Mouse (Mus musculus) hindbrain, postnatal 0 days (tissue): ENCODE data around the gene Gse1. TPM values are rescaled to one million over a fixed set of nuclear protein-coding genes. Genes with fewer than 3 reads are reported as not detected.

Experiments
- ATAC-seq: fragments of 200-750 bp; cut with Nextera tagmentation; 2 replicates; pipeline ENCODE4 v1.8.0; 2017; ENCODE audit warnings: mild to moderate bottlenecking, moderate TSS enrichment, moderate library complexity
- DNase-seq: peaks from one replicate; pipeline ENCODE4 v3.0.0-alpha.2; 2015; ENCODE audit warnings: low spot score
- H3K27ac ChIP-seq: fragments of 300-500 bp; sonication (generic); 2 replicates; pipeline ENCODE4 v1.5.1; 2014; ENCODE audit warnings: mild to moderate bottlenecking
- H3K27me3 ChIP-seq: fragments of 300-500 bp; sonication (generic); 2 replicates; pipeline ENCODE4 v1.6.1; 2014; ENCODE audit warnings: low read length, mixed read lengths; ENCODE audit not compliant: insufficient read depth
- H3K36me3 ChIP-seq: fragments of 300-500 bp; sonication (generic); 2 replicates; pipeline ENCODE4 v1.6.1; 2014; ENCODE audit warnings: low read length, mixed read lengths; ENCODE audit not compliant: insufficient read depth
- H3K4me1 ChIP-seq: fragments of 300-500 bp; sonication (generic); 2 replicates; pipeline ENCODE4 v1.6.1; 2014; ENCODE audit warnings: antibody characterized with exemption, low read length, mixed read lengths; ENCODE audit not compliant: insufficient read depth
- H3K4me2 ChIP-seq: fragments of 300-500 bp; sonication (generic); 2 replicates; pipeline ENCODE4 v1.6.1; 2014; ENCODE audit warnings: low read depth, mild to moderate bottlenecking, low read length, moderate library complexity, mixed read lengths
- H3K4me3 ChIP-seq: fragments of 300-500 bp; sonication (generic); 2 replicates; pipeline ENCODE4 v1.5.1; 2014; ENCODE audit warnings: low read length
- H3K9ac ChIP-seq: fragments of 300-500 bp; sonication (generic); replicated peaks from 2 replicates; pipeline ENCODE4 v1.6.1; 2014; ENCODE audit warnings: mild to moderate bottlenecking, low read length, moderate library complexity, mixed read lengths
- H3K9me3 ChIP-seq: fragments of 300-500 bp; sonication (generic); 2 replicates; pipeline ENCODE4 v1.6.1; 2016; ENCODE audit warnings: low read length, mixed read lengths
- CTCF ChIP-seq: IDR thresholded peaks from 2 replicates; pipeline ENCODE4 v1.5.1; 2016; ENCODE audit warnings: antibody characterized with exemption, control low read depth, low read depth
- WGBS: fragments of 180-500 bp; shearing (Covaris S2); extraction: QIAGEN DNeasy Blood & Tissue Kit; methylation state at CpG from one replicate; pipeline ENCODE4 v1.1.7; 2014; 5-methylcytosine and 5-hydroxymethylcytosine counted together
- polyA plus RNA-seq: library from polyadenylated mRNA; unstranded; fragments of >200 nt; fragmentation: Nextera tagmentation; extraction: Ambion mirVana; gene quantifications from 2 replicates; pipeline ENCODE4 v1.2.1, GENCODE M21; 2015
- total RNA-seq: library from RNA; depleted of rRNA; stranded (reverse); fragments of >200 nt; gene quantifications from 2 replicates; pipeline ENCODE4 v1.2.3, GENCODE M21; 2014

The Gse1 gene
- total and polyA plus RNA-seq, 2 experiments from 2014 or later, result 13.4 to 48.3 TPM

DNA sequence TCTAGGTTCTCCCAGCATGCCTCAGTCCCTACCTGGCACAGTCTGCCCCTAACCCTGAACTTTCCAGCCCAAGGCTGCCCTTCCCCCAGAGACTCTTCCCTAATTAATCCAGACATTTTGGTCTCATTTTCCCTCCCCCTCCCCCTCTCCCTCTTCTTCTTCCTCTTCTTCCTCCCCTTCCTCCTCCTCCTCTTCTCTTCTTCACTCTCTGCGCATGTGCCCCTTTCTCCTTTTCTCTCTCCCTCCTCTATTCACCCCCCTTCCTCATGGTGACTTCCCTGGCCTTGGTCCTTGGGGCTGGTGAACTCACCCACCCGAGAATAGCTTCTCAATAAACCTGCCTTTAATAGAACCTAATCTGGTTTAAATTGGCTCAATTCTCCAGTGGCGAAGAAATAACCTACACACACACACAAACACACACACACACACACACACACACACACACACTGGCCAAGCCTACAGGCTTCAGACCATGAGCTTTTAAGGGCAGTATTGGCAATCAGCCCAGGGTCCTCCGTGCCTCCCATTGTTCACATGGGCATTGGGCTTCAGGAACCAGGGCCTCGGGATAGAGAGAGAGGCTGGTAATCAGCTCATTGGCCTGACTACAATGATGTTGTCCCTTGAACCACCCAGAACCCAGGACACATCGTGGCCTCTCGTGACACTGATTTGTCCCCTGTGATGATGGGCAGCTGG is 114.7 kb downstream of the Gse1 start:
- Histone ChIP-seq H3K4me1 (peaks cover 21% of the 10 kb centered on the region), H3K27ac (no peak overlapping the region)
- WGBS, result 34% methylated on average over 7 of the region's 7 CpGs

DNA sequence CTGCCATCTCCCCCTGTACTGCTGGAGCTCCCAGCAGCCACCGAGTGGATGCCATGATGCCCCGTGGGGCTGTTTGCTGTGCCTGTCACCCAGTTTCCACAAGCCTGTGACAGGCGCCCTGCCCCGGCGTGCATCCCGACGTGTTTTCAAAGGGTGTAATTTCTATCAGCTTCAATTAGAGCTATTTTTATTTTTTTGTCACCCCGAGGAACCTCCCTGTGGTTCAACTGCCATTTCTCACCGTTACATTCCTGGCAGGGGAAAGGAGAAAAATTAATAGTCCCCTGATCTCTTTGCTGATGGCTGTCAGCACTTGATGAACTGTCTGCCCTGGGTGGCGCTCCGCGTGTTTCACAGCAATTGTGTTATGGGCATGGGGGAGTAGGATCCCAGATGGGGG is 115.3 kb downstream of the Gse1 start:
- Histone ChIP-seq H3K36me3 (no peaks in the 10 kb centered on the region), H3K4me2 (no peak overlapping the region), H3K9me3 (no peaks in the 10 kb centered on the region), H3K9ac (no peak overlapping the region), H3K27me3 (no peaks in the 10 kb centered on the region), H3K4me3 (no peak overlapping the region), H3K4me1 (peaks cover 26% of the 10 kb centered on the region), H3K27ac (no peak overlapping the region)
- no peak for ATAC-seq
- 30% methylated on average over 12 of the region's 12 CpGs for WGBS
- no peak for DNase-seq
- TF ChIP-seq CTCF, result no peak

More for the DNA sequence above, 114.7 kb downstream of the Gse1 start:
- H3K36me3 ChIP-seq, result no peaks in the 10 kb centered on the region
- H3K9ac ChIP-seq, result no peak overlapping the region
- no peaks in the 10 kb centered on the region for H3K9me3 ChIP-seq
- no peaks in the 10 kb centered on the region for H3K27me3 ChIP-seq
- H3K4me3 ChIP-seq, result no peak overlapping the region
- peak; percentile 78 for DNase-seq
- TF ChIP-seq CTCF, result no peak
- no peak overlapping the region for H3K4me2 ChIP-seq
- ATAC-seq, result no peak

DNA sequence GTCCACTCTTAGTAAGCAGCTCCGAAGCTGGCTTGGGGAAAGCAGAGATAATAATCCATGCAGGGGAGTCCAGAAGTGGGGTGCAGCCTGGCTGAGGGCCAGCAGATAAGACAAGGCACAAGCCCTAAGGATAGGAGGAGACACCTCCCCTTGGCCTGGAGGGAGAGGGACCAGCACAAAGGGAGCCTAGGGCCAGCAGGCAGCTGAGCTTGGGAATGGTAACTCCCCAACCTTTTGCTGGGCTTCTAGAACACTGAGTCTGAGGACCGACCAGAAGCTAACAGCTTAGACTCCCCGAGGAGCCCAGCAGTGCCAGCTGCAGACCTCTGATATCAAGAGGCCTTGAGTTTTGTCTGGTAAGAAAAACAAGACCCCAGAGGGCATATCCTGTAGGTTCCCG is 115.9 kb downstream of the Gse1 start:
- no peak for DNase-seq
- Histone ChIP-seq H3K9me3 (no peaks in the 10 kb centered on the region), H3K27me3 (no peaks in the 10 kb centered on the region), H3K9ac (no peak overlapping the region), H3K27ac (no peak overlapping the region), H3K36me3 (no peaks in the 10 kb centered on the region), H3K4me3 (no peak overlapping the region), H3K4me2 (no peak overlapping the region), H3K4me1 (peaks cover 27% of the 10 kb centered on the region)
- WGBS, result 26% methylated on average over 4 of the region's 4 CpGs
- ATAC-seq, result no peak
- no peak for TF ChIP-seq CTCF

DNA sequence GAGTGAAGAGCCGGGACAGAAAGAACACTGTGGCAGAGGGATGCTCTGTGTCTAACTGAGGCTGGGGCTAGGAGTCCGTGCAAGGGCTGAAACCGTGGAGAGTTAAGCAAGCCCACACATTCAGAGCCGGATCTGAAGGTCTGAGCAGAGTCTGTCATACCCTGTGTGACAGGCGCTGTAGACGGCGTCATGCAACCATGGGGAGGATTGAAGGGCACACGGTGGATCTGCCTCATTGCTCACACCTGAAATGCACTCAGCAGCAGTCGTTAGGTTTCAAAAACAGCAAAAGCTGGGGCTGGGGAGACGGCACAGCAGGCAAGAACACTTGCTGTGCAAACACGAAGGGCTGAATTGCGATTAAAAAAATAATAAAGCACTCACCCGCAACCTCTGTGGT is 116.3 kb downstream of the Gse1 start:
- peaks cover 27% of the 10 kb centered on the region for H3K4me1 ChIP-seq
- H3K27me3 ChIP-seq, result no peaks in the 10 kb centered on the region
- no peak for ATAC-seq
- DNase-seq, result no peak
- H3K9me3 ChIP-seq, result no peaks in the 10 kb centered on the region
- 29% methylated on average over 13 of the region's 13 CpGs for WGBS
- H3K4me3 ChIP-seq, result no peak overlapping the region
- H3K27ac ChIP-seq, result no peak overlapping the region
- no peaks in the 10 kb centered on the region for H3K36me3 ChIP-seq
- no peak for TF ChIP-seq CTCF
- no peak overlapping the region for H3K4me2 ChIP-seq
- H3K9ac ChIP-seq, result no peak overlapping the region

DNA sequence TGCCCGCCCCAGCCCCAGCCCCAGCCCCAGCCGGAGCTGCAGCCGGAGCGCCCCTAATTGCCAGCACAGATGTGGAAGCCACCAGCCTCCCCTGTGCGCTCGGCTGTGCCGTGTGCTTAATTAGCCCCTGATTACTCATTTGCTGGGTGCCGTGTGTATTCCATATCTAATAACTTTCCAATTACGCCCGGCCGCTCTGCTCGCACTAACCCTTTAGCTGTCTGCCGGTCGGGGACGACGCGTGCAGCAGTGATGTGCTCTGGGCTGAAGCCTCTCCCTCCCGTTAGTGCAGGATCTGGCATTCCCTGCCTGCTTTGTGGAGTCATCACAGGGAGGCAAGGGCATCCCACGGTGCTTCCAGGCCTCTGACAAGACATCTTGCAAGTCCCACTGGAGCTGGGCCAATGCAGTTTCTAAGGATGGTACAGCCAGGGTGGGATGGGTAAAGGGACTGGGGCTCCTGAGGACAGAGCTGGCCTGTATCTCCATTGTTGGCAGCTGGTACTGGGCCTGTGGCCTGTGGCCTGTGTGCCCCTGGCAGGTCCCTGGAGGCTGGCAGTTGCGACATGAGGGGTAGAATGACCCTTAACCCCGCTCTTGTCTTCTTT is 119.6 kb downstream of the Gse1 start:
- H3K9me3 ChIP-seq, result no peaks in the 10 kb centered on the region
- no peak overlapping the region for H3K9ac ChIP-seq
- DNase-seq (peak; percentile 65), ATAC-seq (peak; percentile 43)
- H3K4me2 ChIP-seq, result no peak overlapping the region
- no peaks in the 10 kb centered on the region for H3K27me3 ChIP-seq
- H3K27ac ChIP-seq, result peak overlapping the region; percentile 23; the same call in 1 of the 2 replicates
- H3K36me3 ChIP-seq, result no peaks in the 10 kb centered on the region
- no peak overlapping the region for H3K4me3 ChIP-seq
- peaks cover 24% of the 10 kb centered on the region for H3K4me1 ChIP-seq
- TF ChIP-seq CTCF, result no peak
- WGBS, result 29% methylated on average over 21 of the region's 21 CpGs

DNA sequence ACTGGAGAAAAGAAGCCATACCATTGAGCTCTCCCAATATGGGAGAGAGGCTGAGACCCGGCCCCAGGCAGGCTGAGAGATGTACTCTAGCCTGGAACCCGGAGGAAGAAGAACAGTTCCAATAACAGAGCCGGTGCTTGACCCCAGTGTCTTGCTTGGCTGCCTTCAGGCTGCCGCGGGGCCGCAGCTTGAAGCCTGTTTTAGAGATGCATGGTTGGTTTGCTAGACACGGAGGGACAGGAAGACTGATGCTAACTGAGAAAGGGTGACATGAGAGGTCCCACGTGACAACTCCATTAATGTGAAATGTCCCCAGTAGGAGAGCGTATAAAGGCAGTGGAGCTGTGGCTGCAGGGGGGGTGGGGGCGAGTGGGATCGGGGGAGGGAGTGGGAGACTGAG is 120.7 kb downstream of the Gse1 start:
- Histone ChIP-seq H3K9me3 (no peaks in the 10 kb centered on the region), H3K9ac (no peak overlapping the region), H3K27ac (peak overlapping the region; percentile 7; the same call in 1 of the 2 replicates), H3K36me3 (no peaks in the 10 kb centered on the region), H3K4me2 (no peak overlapping the region), H3K4me3 (no peak overlapping the region), H3K27me3 (no peaks in the 10 kb centered on the region), H3K4me1 (peaks cover 23% of the 10 kb centered on the region)
- TF ChIP-seq CTCF, result no peak
- 14% methylated on average over 11 of the region's 11 CpGs for WGBS
- ATAC-seq, result no peak
- DNase-seq, result no peak

DNA sequence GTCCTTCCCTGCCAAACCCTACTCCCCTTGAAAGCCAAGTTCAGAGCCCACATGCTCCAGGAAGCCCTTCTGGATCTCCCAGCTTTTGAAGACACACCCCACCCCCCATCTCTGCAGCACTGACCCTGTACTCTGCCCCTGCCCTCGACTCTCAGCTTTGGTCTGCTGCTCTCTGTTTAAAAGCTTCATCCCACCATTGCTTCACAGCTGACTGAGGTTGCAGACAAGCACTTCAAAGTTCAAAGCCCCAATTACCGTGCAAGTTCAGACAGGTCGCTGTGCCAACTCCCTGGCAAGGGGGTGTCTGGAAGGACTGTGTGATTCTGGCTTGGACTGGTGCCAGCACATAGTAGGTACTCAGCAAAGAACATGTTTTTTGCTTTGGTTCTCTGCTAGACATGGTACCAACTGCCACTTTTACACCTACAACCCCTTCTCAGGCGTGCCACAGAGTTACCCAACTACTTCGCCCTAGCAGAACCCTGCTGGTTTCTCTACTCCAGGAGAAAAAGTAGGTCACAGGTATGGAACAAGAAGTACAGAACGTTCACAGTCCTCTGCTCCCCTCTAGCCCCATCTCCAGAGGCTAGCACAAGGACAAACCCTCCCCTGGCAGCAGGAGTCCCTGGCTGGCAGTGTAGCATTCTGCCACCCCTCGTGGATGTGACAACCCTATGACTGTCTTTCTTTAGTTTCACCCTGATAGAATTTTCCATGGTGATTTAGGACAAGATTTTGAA is 123.2 kb downstream of the Gse1 start:
- Histone ChIP-seq H3K9me3 (no peaks in the 10 kb centered on the region), H3K4me2 (no peak overlapping the region), H3K27me3 (no peaks in the 10 kb centered on the region), H3K4me1 (peaks cover 25% of the 10 kb centered on the region), H3K36me3 (no peaks in the 10 kb centered on the region), H3K9ac (no peak overlapping the region), H3K27ac (no peak overlapping the region), H3K4me3 (no peak overlapping the region)
- no peak for DNase-seq
- no peak for TF ChIP-seq CTCF
- no peak for ATAC-seq
- WGBS, result 58% methylated on average over 7 of the region's 7 CpGs
